Mouse (Mus musculus): ENCODE results near the gene Ndufaf3.

DNA sequence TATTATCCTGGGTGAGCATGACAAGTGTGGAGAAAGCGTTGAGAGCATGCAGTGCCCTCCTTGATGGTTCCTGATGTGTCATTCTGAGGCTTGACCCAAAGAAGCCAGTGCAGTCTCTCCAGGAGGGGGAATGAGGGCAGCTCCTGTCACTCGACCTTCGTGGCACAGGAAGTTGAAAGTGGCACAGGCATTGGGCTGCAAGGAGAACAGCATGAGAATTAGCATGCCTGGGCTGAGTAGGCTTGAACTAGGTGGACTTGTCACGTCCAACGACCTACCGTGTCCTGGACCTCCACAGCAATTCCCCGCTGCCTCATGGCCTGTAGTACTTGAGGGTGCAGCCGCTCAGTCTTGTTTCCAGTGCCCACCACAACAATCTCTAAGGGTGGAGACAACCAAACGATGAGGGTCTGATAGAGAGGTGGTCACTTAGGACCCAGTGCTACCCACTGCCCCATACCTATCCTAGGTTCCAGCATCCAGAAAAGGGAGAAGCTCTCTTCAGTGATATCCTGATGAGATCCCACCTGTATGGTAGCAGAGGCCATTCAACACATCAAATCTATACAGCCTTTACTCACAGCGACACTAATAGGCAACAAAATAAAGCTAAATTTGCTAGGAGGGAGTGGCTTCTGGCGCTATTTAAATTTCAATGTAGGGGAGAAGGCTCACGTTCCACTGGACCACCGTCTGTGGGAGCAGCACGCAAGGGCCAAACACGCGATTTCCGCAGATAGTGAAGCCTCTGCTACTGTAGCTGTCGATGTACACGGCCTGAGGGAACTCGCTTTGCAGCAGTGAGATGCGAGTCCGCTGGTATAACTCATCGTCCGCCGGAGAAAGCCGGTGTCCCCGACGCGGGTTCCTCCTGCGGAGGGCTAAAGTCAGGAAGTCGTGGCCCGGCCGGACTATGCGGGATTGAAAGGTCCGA, 1.1 kb downstream of the Ndufaf3 start:
- TF ChIP-seq CTCF (IDR thresholded peaks at IDR 0.05; ENCODE audit: low read depth) (no peak), EP300 (IDR thresholded peaks at IDR 0.05; ENCODE audit: low read depth) (no peak)

Measured in heart, postnatal 0 days (tissue).